ENCODE assay signal across 16 mouse cellular contexts in the genomic region with DNA sequence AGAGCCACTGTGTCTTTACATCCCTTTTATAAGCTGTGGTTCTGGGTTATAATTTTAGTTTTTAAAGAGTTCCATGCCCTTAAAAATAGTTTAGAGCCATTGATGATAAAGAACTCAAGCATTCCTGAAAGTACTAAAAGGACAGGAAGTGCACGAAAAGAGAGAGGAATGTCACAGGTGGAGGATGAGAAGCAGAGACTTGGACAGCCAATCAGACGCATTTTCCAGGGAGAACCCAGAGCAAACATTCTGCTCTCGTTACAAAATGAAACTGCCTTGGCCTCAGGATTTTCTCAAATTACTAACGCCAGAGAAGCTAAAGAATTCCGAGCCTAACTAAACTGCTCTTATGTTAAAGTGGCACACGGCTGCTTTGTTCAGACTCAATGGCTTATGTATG.
DNase-seq lines count a peak whose midpoint lies in the region; ATAC-seq and TF ChIP-seq lines count a peak whose summit lies in the region.
"Had no signal": no experiment of that assay in that cellular context is flagged by ENCODE, and none has a peak within 500 bp of the region (broad histone marks: within the 10 kb centered on the region; RNA-seq: fewer than 3 reads in every experiment).

No protein-coding gene starts in this region.

- H3K4me3 ChIP-seq in lung, postnatal 0 days (ENCODE audit: low read depth, low read length), result no peak overlapping the region
- no peak overlapping the region for H3K4me3 ChIP-seq in limb, embryonic 15.5 days
- no peak overlapping the region for H3K4me3 ChIP-seq in layer of hippocampus, adult 2 months
- H3K4me3 ChIP-seq: hindbrain, embryonic 12.5 days; left cerebral cortex, adult 2 months had no signal

- no peak for TF ChIP-seq EP300 in lung, postnatal 0 days (IDR thresholded peaks at IDR 0.05)

- no peak for TF ChIP-seq CTCF in lung, postnatal 0 days (IDR thresholded peaks at IDR 0.05)
- TF ChIP-seq CTCF in layer of hippocampus, adult 2 months (conservative IDR thresholded peaks at IDR 0.05), result no peak

- 28% methylated on average over 6 of the region's 6 CpGs for WGBS in lung, postnatal 0 days
- WGBS in limb, embryonic 15.5 days, result 18% methylated on average over 6 of the region's 6 CpGs

- ATAC-seq in frontal cortex, adult (ENCODE audit: low TSS enrichment), result peak; percentile 57; the same call in 1 of the 2 replicates
- ATAC-seq in lung, postnatal 0 days, result no peak
- no peak for ATAC-seq in limb, embryonic 15.5 days (ENCODE audit: insufficient number of reproducible peaks, low FRiP score, low TSS enrichment, low read depth)
- ATAC-seq: inflammation-experienced regulatory T-cells, adult 6 months; midbrain, embryonic 16.5 days had no signal

- H3K4me1 ChIP-seq in lung, postnatal 0 days (ENCODE audit: insufficient read depth, low read depth, low read length), result no peaks in the 10 kb centered on the region
- peaks cover 9% of the 10 kb centered on the region; the same call in 1 of the 2 replicates for H3K4me1 ChIP-seq in limb, embryonic 15.5 days
- H3K4me1 ChIP-seq: hindbrain, embryonic 12.5 days had no signal

- no peaks in the 10 kb centered on the region for H3K36me3 ChIP-seq in lung, postnatal 0 days (ENCODE audit: insufficient read depth, low read length)
- H3K36me3 ChIP-seq in limb, embryonic 15.5 days, result no peaks in the 10 kb centered on the region
- H3K36me3 ChIP-seq: hindbrain, embryonic 12.5 days had no signal

- no peaks in the 10 kb centered on the region for H3K27me3 ChIP-seq in lung, postnatal 0 days (replicated peaks; ENCODE audit: insufficient read depth, low read length)
- no peaks in the 10 kb centered on the region for H3K27me3 ChIP-seq in limb, embryonic 15.5 days
- H3K27me3 ChIP-seq: hindbrain, embryonic 12.5 days had no signal

- no peaks in the 10 kb centered on the region for H3K9me3 ChIP-seq in lung, postnatal 0 days (ENCODE audit: low read length)
- H3K9me3 ChIP-seq in limb, embryonic 15.5 days, result no peaks in the 10 kb centered on the region
- H3K9me3 ChIP-seq: hindbrain, embryonic 12.5 days had no signal

- H3K9ac ChIP-seq in lung, postnatal 0 days (replicated peaks; ENCODE audit: low read depth), result no peak overlapping the region
- H3K9ac ChIP-seq in limb, embryonic 15.5 days, result no peak overlapping the region
- H3K9ac ChIP-seq: hindbrain, embryonic 12.5 days had no signal

- H3K27ac ChIP-seq in lung, postnatal 0 days (ENCODE audit: low read length), result no peak overlapping the region
- peak overlapping the region; percentile 18; the same call in 1 of the 2 replicates for H3K27ac ChIP-seq in limb, embryonic 15.5 days
- H3K27ac ChIP-seq in layer of hippocampus, adult 2 months, result no peak overlapping the region
- H3K27ac ChIP-seq: hindbrain, embryonic 12.5 days; kidney, postnatal 0 days; left cerebral cortex, adult 2 months had no signal

- H3K4me2 ChIP-seq in lung, postnatal 0 days (replicated peaks; ENCODE audit: low read depth, low read length), result peak overlapping the region; percentile 20; the same call in 1 of the 2 replicates
- H3K4me2 ChIP-seq in limb, embryonic 15.5 days, result no peak overlapping the region; the same call in 1 of the 2 replicates
- H3K4me2 ChIP-seq: hindbrain, embryonic 12.5 days had no signal

- no peak for DNase-seq in frontal cortex, postnatal 14 days (ENCODE audit: low spot score in 2 of 2)
- DNase-seq in lung, postnatal 0 days (ENCODE audit: low spot score), result no peak
- no peak for DNase-seq in lung, postnatal 25 days (ENCODE audit: low spot score)
- DNase-seq in layer of hippocampus, adult 2 months (ENCODE audit: low spot score in 2 of 2), result no peak
- DNase-seq in spleen, postnatal 14 days (ENCODE audit: low spot score in 2 of 2), result no peak
- no peak for DNase-seq in cerebellum, postnatal 36 days
- DNase-seq: cerebellum, postnatal 10 days; right cerebral cortex, adult 18-20 months; thymus, postnatal 25 days had no signal
